Mouse (Mus musculus) layer of hippocampus, adult 11-12 months (tissue): ENCODE data around the gene Bcl2a1d.
"Not testable (repeated sequence)": the region's sequence is repeated elsewhere in the genome, so short reads cannot be mapped to it uniquely, and the experiment has no call there.

ENCODE experiments used
- DNase-seq: peaks from one replicate; pipeline ENCODE4 v3.0.0; 2022; ENCODE audit warnings: low spot score

Bcl2a1d gene

DNA sequence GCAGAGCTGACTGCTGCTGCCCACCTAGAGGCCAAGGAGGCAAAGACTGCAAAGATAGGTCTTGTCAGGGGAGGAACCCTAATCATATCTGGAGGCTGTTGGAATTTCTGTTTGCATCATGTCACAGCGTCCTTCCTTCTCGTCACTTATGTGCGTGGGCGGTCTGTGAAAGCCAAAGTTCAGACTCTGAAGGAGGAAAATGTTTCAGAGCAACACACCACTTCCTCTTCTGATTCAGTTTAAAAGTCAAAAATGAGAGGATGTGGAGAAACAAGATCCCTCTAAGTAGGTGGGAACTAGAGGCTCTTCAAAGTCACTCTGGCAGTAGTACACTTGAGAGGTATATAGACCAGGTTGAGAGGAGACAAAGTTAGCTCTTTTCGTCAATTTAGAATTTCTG is at the start of gene Bcl2a1d:
TSS of gene Bcl2a1d (minus strand) at position 187 of the 400 bp plus-strand sequence.
- not testable (repeated sequence) for DNase-seq

DNA sequence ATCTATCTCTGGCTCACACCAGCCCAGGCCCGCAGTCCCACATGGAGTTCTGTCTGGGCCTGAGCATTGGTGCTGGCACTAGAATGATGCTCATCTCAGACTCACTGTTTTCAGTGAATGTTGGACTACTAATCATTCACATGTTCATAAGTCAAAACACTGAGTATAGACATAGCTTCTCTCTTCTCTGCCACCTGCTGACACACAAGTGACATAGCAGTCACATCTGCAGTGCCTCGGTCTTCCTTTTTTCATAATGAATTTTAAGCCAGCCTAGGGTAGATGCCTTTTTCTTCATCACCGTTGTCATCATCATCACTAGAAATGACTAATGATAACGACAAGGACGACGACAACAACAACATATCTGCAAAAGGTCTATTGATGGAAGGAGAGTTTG is 38.5 kb upstream of the Bcl2a1d start:
- not testable (repeated sequence) for DNase-seq

DNA sequence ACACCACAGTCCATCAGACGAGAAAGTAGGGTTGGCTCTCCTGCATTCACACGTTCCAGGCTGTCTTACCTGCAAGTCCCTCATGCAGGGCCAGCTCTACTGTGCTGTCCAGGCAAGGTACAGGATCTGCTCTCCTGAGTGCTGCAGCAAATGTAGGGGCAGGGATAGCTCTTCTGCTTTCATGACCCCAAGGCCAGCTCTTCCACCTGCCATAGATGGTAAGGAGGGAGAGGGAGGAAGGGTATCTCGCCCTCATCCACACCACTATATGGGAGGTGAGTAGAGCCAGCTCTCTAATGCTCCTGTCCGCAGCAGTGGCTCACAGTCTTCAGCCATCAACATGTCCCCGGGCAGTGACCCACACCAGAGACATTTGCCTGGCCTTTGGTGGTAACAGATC is 37.8 kb upstream of the Bcl2a1d start:
- DNase-seq, result not testable (repeated sequence)

DNA sequence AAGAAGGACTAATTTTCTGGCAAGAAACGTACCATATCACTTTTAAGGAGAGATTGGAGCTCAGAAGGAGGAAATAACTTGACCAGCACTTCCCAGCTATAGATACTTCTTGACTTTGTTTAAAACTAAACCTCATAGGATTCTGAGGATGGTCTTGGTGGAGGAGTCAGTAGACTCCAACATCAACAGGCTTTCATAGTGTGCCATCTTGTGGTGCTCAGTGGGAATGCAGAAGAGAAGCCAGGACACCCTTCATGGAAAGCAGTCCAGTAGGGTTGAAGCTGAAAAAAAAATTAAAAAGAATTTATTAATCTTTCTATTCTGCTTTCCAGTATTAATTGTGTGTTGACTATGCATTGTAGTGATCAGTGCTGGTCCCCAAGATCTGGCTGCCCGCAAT is 15.0 kb upstream of the Bcl2a1d start:
- DNase-seq, result peak; percentile 35

DNA sequence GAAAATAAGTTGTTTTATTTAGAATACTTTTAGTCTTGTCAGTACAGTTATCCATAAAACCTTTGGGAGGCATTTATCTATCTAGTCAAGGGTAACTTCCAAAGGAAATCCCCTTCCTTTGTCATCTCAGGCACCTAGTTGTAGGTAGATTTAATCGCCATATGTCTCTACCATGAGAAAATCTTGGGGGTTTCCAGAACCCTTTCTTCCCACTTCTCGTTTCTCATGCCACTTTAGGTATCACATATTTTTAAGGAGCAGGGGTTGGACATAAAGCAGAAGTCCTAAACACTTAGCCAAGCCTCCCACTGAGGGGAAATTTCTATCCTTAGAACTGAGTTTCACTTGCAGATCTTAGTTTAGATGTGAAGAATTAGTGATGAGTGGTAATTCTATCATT is 14.3 kb upstream of the Bcl2a1d start:
- not testable (repeated sequence) for DNase-seq

DNA sequence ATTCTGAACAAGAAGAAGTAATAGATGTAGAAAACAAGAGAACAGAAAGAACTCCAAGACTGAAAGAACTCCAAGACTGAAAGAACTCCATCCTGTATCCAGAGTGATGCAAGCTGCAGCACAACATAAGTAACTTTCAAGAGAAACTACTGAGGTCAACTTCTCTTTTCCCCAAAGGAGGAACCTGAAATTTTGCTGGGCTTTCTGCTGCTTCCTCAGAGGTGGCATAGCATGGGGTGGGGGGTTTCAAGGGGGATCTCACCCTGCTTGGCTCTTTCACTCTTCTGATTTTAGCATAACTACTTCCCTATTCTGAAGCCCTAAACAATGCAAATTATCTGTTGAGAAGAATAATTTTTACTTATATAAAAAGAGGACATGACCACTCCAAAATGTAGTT is 3.6 kb upstream of the Bcl2a1d start:
- DNase-seq, result not testable (repeated sequence)

DNA sequence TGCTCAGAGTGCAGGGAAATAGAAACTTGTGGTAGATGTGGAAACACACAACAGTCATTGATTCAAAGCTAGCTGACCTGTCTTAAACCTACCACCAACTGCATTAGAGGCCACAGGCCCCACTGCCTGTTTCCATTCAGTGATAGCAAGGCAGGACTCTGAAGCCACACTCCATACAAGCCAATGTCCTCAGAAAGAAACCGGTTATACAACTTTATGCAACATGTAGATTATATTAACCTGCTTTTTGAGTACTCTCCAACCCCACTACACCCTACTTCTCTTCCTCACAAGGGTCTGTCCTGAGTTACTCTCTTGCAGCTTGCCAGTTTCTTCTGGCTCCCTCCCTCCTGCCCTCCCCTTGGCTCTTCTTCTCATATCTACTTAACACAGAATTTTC is 1.5 kb upstream of the Bcl2a1d start:
- DNase-seq, result not testable (repeated sequence)

DNA sequence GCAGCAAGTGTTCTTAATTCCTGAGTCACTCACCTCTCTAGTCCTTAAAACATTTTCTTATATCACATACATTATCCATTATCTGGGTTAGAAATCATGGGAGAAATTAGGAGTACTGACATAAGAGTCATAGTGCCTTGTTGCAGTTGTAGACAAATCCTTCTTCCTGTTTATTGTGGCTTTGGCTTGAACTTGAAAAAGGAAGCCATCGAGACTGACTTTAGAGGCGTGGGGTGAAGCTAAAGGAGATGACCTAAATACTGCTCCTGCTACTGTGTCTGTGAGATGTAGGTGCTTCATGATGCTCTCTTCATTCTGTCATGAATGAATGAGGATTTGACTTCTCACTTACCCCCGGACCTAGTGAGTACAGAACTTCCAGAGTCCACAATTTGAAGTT is 620 bp upstream of the Bcl2a1d start:
- DNase-seq, result not testable (repeated sequence)

DNA sequence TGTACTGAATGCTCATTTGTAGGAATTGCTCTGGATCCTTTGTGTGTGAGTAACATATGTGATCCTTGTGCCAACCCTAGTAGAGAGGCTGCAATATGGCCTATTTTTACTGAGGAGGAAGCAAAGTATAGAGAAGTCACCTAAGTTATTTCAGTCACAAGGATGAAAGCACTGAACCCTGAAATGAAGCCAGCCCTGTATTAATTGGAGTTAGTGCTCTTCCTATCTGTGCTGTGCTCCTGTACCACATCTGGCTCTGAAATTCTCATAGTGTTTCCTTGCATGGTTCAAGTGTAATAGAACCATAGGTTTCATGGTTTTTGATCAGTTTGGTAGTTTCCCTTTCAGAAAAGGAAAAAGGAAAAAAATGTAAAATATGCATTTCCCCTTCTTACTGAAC is 3.4 kb downstream of the Bcl2a1d start:
- DNase-seq, result not testable (repeated sequence)

DNA sequence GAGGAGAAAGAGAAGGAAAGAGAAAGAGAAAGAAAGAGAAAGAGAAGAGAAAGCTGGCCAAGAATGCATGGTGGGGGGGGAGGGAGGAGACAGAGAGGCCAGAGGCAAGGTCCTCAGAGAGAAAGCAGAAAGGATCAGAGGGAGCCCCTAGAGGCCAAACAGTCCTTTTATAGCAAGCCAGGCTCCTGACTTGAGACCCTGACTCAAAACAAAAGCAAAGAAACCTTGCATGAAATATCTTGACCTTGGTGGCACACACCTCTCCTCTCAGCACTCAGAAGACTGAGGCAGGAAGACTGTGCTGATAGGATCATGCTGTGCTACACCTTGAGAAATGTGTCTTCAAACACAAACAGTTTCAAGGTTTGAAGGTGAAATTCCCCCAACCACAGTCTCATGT is 10.1 kb downstream of the Bcl2a1d start:
- not testable (repeated sequence) for DNase-seq

DNA sequence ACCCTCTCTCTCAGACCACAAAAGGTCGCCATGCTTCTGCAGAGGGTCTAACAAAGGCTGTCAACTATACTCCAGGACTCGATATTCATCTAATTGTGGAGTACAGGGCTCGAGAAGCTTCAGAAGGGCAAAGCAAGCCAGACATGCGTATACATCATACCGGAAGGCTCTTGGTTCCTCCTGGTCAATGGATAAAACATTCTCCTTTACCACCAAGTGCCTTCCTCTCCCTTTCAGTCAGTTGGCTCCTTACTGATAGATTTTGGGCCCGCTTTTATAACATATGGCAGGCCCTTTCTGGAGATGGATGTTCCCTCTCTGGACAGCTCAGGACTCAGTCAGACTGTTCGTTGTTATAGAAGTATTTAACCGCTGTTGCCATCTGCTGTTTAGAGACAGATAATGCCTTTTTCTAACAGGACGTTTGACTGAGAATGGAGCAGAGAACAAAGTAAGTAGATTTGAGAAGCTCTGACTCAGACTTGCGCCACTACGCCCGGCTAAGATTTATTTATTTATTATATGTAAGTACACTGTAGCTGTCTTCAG is 11.7 kb downstream of the Bcl2a1d start, which contains the start of gene Mthfsl:
TSS of gene Mthfsl (minus strand) at position 308 of the 549 bp plus-strand sequence.
- DNase-seq, result peak; percentile 59

DNA sequence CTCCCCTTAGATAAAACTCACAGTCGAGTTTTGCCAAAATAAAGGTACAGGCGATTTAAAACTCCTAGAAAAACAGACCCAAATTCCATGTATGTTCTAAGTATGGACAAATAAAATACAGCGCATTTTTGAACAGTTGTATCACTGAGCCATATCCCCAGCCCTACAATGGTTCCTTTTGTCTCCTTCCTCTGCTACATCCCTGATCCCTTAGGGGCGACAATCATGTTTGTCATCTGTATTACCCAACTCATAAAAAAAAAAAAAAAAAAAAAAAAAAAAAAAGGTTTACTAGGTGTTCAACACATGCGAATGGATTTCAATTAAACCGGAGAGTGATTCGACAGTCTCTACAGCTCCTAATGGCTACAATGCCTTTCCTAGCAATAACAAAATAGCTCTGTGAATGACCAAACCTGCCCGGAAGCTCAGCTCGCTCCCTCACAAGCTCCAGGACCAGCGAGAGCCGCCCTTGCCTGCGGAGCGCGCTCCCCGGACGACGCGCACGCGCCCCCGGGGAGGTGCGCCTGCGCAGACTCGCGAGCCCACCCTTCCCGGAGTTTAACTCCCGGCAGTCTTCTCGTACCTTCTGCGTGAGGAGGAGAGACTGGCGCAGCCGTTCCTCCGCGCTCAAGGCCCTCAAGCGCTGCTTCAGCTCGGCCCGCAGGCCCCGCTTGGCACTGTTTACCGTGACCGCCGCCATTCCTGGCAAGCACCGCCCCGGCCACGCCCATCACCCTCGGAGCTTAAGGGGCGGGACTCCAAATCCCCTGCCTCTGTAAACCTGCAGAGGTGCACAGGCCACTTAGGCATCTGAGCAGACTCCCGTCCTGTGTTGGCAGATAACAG is 12.4 kb downstream of the Bcl2a1d start:
- DNase-seq, result peak; percentile 27

DNA sequence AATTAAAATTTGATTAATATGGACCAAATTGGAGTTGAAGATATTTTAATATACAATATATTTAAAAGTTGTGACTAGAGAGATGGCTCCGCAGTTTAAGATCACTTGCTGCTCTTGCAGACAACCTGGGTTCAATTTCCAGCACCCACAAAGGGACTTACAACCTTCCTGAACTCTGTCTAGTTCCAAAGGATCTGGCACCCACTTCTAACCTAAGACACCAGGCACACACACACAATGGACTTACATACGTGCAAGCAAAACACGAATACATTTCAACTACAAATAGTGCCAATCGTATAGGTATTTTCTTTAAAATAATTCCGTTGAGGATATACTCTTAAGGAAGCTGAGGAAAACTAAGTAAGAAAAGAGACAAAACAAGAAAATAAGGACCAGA is 13.1 kb downstream of the Bcl2a1d start:
- DNase-seq, result peak; percentile 27

DNA sequence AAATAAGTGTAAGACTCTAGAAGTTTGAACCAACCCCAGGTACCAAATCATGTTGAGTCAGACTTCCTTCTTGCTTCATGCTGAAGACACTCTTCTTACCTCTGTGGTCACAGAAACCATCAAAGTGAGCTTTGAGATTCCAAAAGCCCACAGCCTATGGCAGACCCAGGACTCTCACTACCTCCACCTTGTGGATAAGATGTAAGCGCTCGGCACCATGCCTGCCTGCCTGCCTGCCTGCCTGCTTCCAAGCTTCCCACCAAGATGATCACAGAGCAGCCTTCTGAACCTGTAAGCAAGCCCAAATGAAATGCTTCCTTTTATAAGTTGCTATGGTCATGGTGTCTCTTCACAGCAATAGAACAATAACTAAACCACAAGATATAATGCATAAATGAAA is 13.6 kb downstream of the Bcl2a1d start:
- peak; percentile 65 for DNase-seq

DNA sequence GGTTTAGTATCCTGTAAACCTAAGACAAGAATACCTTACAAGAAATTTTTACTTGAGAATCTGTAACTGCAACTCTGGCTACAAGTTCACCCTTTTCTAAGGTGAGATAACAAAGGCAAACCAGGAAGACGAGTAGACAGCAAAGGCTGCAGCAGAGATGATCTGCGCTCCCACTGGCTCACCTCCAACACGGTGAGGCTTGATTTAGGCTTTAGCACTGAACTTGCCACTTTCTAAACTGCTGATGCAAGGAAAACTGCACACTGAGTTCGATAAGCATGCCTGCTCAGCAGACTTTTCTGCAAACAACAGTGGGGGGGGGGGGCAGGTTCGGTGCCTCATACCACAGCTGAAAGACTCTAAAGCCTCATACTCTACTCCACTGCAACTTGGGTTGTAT is 17.2 kb downstream of the Bcl2a1d start:
- DNase-seq, result not testable (repeated sequence)

DNA sequence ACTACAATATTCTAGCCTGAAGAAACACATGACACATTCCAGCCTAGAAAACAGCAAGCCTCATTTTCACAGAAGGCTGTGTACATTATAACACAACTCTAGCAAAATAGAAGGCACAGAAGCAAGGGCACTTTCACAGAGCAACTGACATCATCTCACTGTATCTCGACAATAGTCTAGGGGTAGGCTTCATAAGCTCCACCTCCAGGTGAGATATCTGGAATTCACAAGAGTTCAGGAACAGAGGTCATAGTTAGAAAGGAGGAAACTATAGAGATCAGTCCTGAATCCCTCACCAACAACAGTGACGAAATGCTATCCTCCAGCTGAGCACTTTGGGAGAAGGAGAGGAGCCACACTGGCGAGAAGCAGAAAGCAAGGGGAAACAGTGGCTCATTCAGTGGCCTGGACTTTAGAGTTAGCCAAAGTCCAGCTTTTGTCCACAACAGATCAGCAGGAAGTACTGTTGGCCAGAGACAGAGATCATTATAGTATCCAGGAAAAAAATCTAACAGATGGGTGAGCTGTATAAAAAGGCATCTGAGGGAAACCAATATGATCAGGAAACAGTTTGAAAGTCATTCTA is 19.5 kb downstream of the Bcl2a1d start:
- not testable (repeated sequence) for DNase-seq

DNA sequence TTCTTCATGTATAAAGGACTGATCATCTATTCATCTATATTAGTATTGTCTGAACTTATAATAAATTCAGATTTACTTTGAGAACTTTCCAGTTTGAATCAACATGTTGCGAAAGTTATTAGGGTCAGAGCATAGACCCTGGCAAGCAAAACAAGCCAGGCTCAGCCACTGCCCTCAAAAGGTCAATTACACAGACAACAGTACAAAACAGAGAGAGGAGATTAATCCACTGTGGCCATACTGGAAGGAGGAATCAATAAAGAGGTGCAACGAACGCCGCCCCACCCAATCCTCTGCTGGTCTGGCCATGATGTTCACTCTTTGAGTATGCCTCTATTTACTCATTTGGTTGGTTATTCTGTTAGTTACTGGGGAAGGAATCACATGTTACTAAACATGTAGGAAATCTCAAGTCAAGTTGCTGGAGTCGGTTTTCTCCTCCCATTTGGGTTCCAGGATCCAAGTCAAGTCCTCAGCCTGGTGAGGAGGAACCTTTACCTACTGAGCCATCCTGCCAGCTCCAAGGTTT is 20.7 kb downstream of the Bcl2a1d start:
- not testable (repeated sequence) for DNase-seq

DNA sequence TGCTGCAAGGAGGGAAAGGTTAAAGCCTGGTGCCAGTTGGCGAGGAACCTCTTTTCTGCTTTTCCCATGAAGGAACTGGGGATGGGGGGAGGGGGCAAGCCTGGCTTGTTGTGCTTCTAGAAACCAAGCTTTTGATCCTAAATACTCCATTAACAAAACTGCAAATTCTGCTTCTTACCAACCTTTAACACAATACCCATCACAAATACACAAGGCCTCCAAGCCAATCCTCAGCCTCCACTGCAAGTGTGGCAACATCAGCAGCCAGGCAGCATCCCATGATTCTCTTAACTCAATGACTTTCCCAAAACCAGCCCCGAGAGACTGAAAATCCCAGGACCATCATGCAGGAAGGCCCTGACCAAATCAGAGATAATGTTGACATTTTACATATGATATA is 21.3 kb downstream of the Bcl2a1d start:
- not testable (repeated sequence) for DNase-seq

DNA sequence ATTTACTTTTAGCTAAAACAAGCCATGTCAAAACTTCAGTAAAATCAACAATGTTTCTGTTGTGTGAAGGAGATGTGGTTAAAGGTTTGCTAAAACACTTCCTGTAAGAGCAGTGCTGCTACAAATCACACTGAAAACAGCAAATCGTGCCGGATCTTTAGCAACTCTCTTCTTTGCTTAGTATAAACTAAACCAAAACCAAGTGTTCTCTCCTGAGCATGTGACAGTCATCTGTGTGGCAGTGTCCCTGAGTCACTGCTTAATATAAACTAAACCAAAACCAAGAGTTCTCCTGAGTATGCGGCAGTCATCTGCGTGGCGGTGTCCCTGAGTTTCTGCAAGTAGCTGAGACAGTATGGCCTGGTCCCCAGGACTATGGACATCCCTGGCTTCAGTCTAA is 21.9 kb downstream of the Bcl2a1d start:
- DNase-seq, result peak; percentile 48

DNA sequence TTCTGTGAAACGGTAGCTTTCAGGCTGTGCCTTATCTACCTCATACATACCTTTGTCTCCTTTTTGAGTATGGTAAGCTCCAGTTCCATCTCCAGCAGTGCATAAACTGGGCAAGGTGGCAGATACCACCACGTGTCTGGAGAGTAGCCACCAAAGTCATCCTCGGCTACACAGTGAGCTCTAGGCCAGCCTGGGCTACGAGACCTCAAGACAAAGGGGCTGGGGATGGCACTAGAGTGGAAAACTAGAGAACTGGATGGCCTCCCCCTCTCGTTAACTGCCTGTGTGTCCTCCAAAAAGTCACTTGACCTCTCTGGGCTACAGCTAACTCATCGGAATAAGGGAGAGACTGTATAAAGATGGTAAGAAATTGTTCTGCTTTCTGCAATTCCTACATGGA is 22.4 kb downstream of the Bcl2a1d start:
- DNase-seq, result peak; percentile 24

DNA sequence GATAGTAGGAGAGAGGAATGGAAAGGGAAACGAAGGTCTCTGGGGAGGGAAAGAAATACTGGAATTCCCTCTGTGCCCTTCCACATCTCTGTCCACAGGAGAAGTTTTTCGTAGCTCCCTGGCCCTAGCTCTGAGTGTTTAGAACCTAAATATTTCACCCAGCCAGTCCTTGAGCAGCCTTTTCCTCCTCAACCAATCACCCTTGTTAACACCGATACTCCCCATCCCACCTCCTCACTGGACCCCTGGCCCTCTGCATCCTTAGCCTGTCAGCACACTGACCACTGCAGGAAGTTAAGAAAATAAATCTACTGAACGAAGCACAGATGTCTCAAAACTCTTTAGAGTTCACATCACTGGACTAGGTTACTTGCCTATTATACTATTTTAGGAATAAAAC is 25.0 kb downstream of the Bcl2a1d start:
- DNase-seq, result no peak

DNA sequence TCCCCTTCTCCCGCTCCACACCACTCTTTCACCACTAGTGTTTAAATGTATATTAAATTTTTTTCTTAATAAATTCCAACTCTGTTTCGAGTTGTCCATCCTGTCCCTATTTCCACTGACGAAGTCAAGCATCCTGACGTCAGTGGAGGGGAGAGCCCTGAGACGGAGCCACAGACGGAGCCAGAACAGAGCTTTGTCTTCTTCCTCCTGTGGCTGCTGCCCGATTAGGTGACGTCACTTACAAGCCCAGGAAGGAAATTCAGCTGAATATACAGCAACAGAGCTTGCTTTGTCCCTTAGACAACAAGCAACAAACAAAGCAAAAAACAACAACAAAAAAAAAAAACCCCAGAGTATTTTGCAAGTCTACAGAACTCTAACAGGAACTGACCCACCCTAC is 26.6 kb downstream of the Bcl2a1d start:
- not testable (repeated sequence) for DNase-seq

DNA sequence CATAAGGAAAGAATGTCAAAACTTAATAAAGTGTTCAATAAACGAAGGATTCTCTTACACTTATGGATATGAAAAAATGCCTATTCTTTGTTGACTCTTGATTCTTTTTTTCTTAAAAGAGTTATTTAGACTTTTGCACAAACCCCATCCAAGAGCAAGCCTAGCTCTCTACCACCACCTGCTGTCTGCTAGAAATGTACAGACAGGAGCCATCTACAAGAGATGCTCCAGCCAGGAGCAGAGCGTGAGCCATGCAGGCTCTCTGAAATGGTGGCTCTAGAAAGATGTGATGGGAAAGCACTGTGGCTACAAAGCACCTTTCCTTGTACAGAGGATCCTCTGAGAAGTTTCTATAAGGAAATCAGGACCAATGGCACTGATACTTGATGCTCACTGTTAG is 33.0 kb downstream of the Bcl2a1d start:
- not testable (repeated sequence) for DNase-seq
